Mouse (Mus musculus): ENCODE data around the gene Trim15. TPM values are rescaled to one million over a fixed set of nuclear protein-coding genes. Genes with fewer than 3 reads are reported as not detected.
"Not testable (repeated sequence)": the region's sequence is repeated elsewhere in the genome, so short reads cannot be mapped to it uniquely, and the experiment has no call there.

The Trim15 gene
- not detected in 3 replicates for total RNA-seq (2017)

GRCm38 (mm10) chr17:36866719-36867527 is at the start of gene Trim15:
Gene Trim15, minus strand, starts transcription at chr17:36867210.
- 0 out of 2 replicates have a peak, but pooled peaks have one; percentile 3 for ATAC-seq (replicated peaks; ENCODE audit: insufficient number of reproducible peaks, low FRiP score, low TSS enrichment, poor library complexity, severe bottlenecking)

- ATAC-seq (replicated peaks; ENCODE audit: insufficient number of reproducible peaks, low FRiP score, low TSS enrichment, poor library complexity, severe bottlenecking), result no peak
Observed at GRCm38 (mm10) chr17:36915076-36915475, 48.1 kb upstream of the Trim15 start.

- 0 out of 2 replicates have a peak, but pooled peaks have one; percentile 53 for ATAC-seq (replicated peaks; ENCODE audit: insufficient number of reproducible peaks, low FRiP score, low TSS enrichment, poor library complexity, severe bottlenecking)
Observed at GRCm38 (mm10) chr17:36914108-36914507, 47.1 kb upstream of the Trim15 start.

GRCm38 (mm10) chr17:36912031-36912430 is 45.0 kb upstream of the Trim15 start:
- ATAC-seq (replicated peaks; ENCODE audit: insufficient number of reproducible peaks, low FRiP score, low TSS enrichment, poor library complexity, severe bottlenecking), result no peak

GRCm38 (mm10) chr17:36909802-36910201 is 42.8 kb upstream of the Trim15 start:
- ATAC-seq (replicated peaks; ENCODE audit: insufficient number of reproducible peaks, low FRiP score, low TSS enrichment, poor library complexity, severe bottlenecking), result no peak

GRCm38 (mm10) chr17:36908235-36908634 is 41.2 kb upstream of the Trim15 start:
- no peak for ATAC-seq (replicated peaks; ENCODE audit: insufficient number of reproducible peaks, low FRiP score, low TSS enrichment, poor library complexity, severe bottlenecking)

GRCm38 (mm10) chr17:36903651-36904050 is 36.6 kb upstream of the Trim15 start:
- no peak for ATAC-seq (replicated peaks; ENCODE audit: insufficient number of reproducible peaks, low FRiP score, low TSS enrichment, poor library complexity, severe bottlenecking)

- no peak for ATAC-seq (replicated peaks; ENCODE audit: insufficient number of reproducible peaks, low FRiP score, low TSS enrichment, poor library complexity, severe bottlenecking)
Observed at GRCm38 (mm10) chr17:36900691-36901090, 33.7 kb upstream of the Trim15 start.

GRCm38 (mm10) chr17:36900001-36900400 is 33.0 kb upstream of the Trim15 start:
- ATAC-seq (replicated peaks; ENCODE audit: insufficient number of reproducible peaks, low FRiP score, low TSS enrichment, poor library complexity, severe bottlenecking), result no peak

GRCm38 (mm10) chr17:36899376-36899775 is 32.4 kb upstream of the Trim15 start:
- ATAC-seq (replicated peaks; ENCODE audit: insufficient number of reproducible peaks, low FRiP score, low TSS enrichment, poor library complexity, severe bottlenecking), result no peak

GRCm38 (mm10) chr17:36897552-36898205 is 30.7 kb upstream of the Trim15 start, which contains the start of gene Trim31:
Gene Trim31, plus strand, starts transcription at chr17:36898118.
- no peak for ATAC-seq (replicated peaks; ENCODE audit: insufficient number of reproducible peaks, low FRiP score, low TSS enrichment, poor library complexity, severe bottlenecking)

GRCm38 (mm10) chr17:36897065-36897464 is 30.1 kb upstream of the Trim15 start:
- no peak for ATAC-seq (replicated peaks; ENCODE audit: insufficient number of reproducible peaks, low FRiP score, low TSS enrichment, poor library complexity, severe bottlenecking)

GRCm38 (mm10) chr17:36896583-36896982 is 29.6 kb upstream of the Trim15 start:
- ATAC-seq (replicated peaks; ENCODE audit: insufficient number of reproducible peaks, low FRiP score, low TSS enrichment, poor library complexity, severe bottlenecking), result no peak

- no peak for ATAC-seq (replicated peaks; ENCODE audit: insufficient number of reproducible peaks, low FRiP score, low TSS enrichment, poor library complexity, severe bottlenecking)
Observed at GRCm38 (mm10) chr17:36893387-36893786, 26.4 kb upstream of the Trim15 start.

- no peak for ATAC-seq (replicated peaks; ENCODE audit: insufficient number of reproducible peaks, low FRiP score, low TSS enrichment, poor library complexity, severe bottlenecking)
Observed at GRCm38 (mm10) chr17:36892362-36892761, 25.4 kb upstream of the Trim15 start.

- not testable (repeated sequence) for ATAC-seq (replicated peaks; ENCODE audit: insufficient number of reproducible peaks, low FRiP score, low TSS enrichment, poor library complexity, severe bottlenecking)
Observed at GRCm38 (mm10) chr17:36891496-36891895, 24.5 kb upstream of the Trim15 start.

GRCm38 (mm10) chr17:36890073-36890903 is 23.3 kb upstream of the Trim15 start, which contains the start of gene Trim40:
Gene Trim40, minus strand, starts transcription at chr17:36890123.
- ATAC-seq (replicated peaks; ENCODE audit: insufficient number of reproducible peaks, low FRiP score, low TSS enrichment, poor library complexity, severe bottlenecking), result no peak

- no peak for ATAC-seq (replicated peaks; ENCODE audit: insufficient number of reproducible peaks, low FRiP score, low TSS enrichment, poor library complexity, severe bottlenecking)
Observed at GRCm38 (mm10) chr17:36885132-36885790, 18.3 kb upstream of the Trim15 start.

All from monocyte, adult 5-6 weeks (primary cell).